Mouse (Mus musculus) inflammation-experienced regulatory T-cells (primary cell): ENCODE measurements around the gene Cldn10. TPM values are rescaled to one million over a fixed set of nuclear protein-coding genes. Genes with fewer than 3 reads are reported as not detected.

ENCODE experiments used
- polyA plus RNA-seq, 2 experiments: library from polyadenylated mRNA; unstranded; fragments of 100-300 nt; shearing (Covaris generic); gene quantifications; one replicate each; pipeline ENCODE4 v1.2.1; 2017

The Cldn10 gene
- polyA plus RNA-seq = 1 to 10 TPM; 2.0 to 4.1 TPM

DNA sequence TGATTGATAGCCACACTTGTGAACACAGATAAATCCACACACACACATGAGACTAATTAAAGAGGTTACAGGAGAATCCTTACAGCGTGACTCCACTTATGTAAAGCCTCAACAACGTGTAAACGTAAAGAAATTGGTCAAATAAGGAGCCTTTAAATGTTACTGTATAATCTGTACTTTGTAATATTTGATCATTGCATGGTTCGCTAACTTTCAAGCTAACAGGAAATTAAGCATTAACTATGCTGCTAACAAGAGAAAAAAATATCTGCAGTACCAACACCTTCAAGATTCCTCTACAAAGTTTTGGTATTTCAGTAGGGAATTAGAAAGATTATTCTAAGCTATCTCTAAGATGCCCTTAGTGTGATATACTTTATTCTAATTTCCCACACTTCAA, at the start of gene Cldn10:
Gene Cldn10 (plus strand): TSS at position 288 of the 400 bp plus-strand sequence.

Other genes with a start within 250 kb of the Cldn10 start
- gene Abcc4, start 81.7 kb upstream of the Cldn10 start, polyA plus RNA-seq = 10 to 100 TPM; 22.1 to 23.7 TPM
- gene Dzip1, start 137.6 kb downstream of the Cldn10 start, polyA plus RNA-seq = 10 to 100 TPM; 11.7 to 20.4 TPM
- 100 to 1,000 TPM in 1 of 2 experiments, 10 to 100 TPM in 1; 69.1 to 108 TPM for gene Dnajc3, start 150.1 kb downstream of the Cldn10 start, polyA plus RNA-seq